Mouse (Mus musculus) intestine, embryonic 15.5 days (tissue): ENCODE measurements around the gene Furin. TPM values are rescaled to one million over a fixed set of nuclear protein-coding genes. Genes with fewer than 3 reads are reported as not detected.

Experiments
- ATAC-seq: fragments of 200-750 bp; cut with Nextera tagmentation; 2 replicates; pipeline ENCODE4 v1.8.0; 2017; ENCODE audit warnings: moderate TSS enrichment, moderate library complexity
- H3K27ac ChIP-seq: fragments of 300-500 bp; sonication (generic); 2 replicates; pipeline ENCODE4 v1.5.1; 2015; ENCODE audit warnings: mild to moderate bottlenecking, inconsistent platforms
- H3K27me3 ChIP-seq: fragments of 300-500 bp; sonication (generic); replicated peaks from 2 replicates; pipeline ENCODE4 v1.6.1; 2015; ENCODE audit warnings: inconsistent platforms
- H3K36me3 ChIP-seq: fragments of 300-500 bp; sonication (generic); 2 replicates; pipeline ENCODE4 v1.6.1; 2015; ENCODE audit warnings: inconsistent platforms
- H3K4me1 ChIP-seq: fragments of 300-500 bp; sonication (generic); replicated peaks from 2 replicates; pipeline ENCODE4 v1.6.1; 2015; ENCODE audit warnings: inconsistent platforms
- H3K4me2 ChIP-seq: fragments of 300-500 bp; sonication (generic); replicated peaks from 2 replicates; pipeline ENCODE4 v1.6.1; 2015; ENCODE audit warnings: mild to moderate bottlenecking, inconsistent platforms
- H3K4me3 ChIP-seq: fragments of 300-500 bp; sonication (generic); replicated peaks from 2 replicates; pipeline ENCODE4 v1.5.1; 2015; ENCODE audit warnings: inconsistent platforms
- H3K9ac ChIP-seq: fragments of 300-500 bp; sonication (generic); 2 replicates; pipeline ENCODE4 v1.6.1; 2015; ENCODE audit warnings: inconsistent platforms
- H3K9me3 ChIP-seq: fragments of 300-500 bp; sonication (generic); 2 replicates; pipeline ENCODE4 v1.6.1; 2016; ENCODE audit warnings: inconsistent platforms
- WGBS: fragments of 180-500 bp; shearing (Covaris S2); methylation state at CpG from one replicate; pipeline ENCODE4 v1.1.7; 2015; 5-methylcytosine and 5-hydroxymethylcytosine counted together
- polyA plus RNA-seq: library from polyadenylated mRNA; unstranded; fragments of >200 nt; fragmentation: Nextera tagmentation; extraction: Ambion mirVana; gene quantifications from 2 replicates; pipeline ENCODE4 v1.2.1, GENCODE M21; 2015

Gene Furin
- polyA plus RNA-seq, 1 experiment from 2014 or later, result 9.3 TPM

GRCm38 (mm10) chr7:80367232-80367631 lies 38.0 kb downstream of the Furin start:
- no peak overlapping the region for H3K27ac ChIP-seq
- H3K36me3 ChIP-seq, result peaks cover 33% of the 10 kb centered on the region
- H3K9ac ChIP-seq, result no peak overlapping the region
- 96% methylated on average over 7 of the region's 7 CpGs for WGBS
- no peak overlapping the region for H3K4me3 ChIP-seq
- no peaks in the 10 kb centered on the region for H3K27me3 ChIP-seq
- no peak for ATAC-seq
- peaks cover 16% of the 10 kb centered on the region for H3K4me1 ChIP-seq
- H3K4me2 ChIP-seq, result no peak overlapping the region
- no peaks in the 10 kb centered on the region for H3K9me3 ChIP-seq

- ATAC-seq, result no peak
- 63% methylated on average over 2 of the region's 2 CpGs for whole genome bisulfite sequencing
- H3K27ac ChIP-seq, result no peak overlapping the region
- no peak overlapping the region for H3K9ac ChIP-seq
- no peak overlapping the region for H3K4me3 ChIP-seq
- no peaks in the 10 kb centered on the region for H3K27me3 ChIP-seq
- peaks cover 37% of the 10 kb centered on the region for H3K36me3 ChIP-seq
- H3K4me2 ChIP-seq, result no peak overlapping the region
- no peaks in the 10 kb centered on the region for H3K9me3 ChIP-seq
- peaks cover 16% of the 10 kb centered on the region for H3K4me1 ChIP-seq
These were observed 39.5 kb downstream of the Furin start for GRCm38 (mm10) chr7:80365759-80366158.

- WGBS, result 55% methylated on average over 3 of the region's 3 CpGs
- no peaks in the 10 kb centered on the region for H3K27me3 ChIP-seq
- H3K9ac ChIP-seq, result no peak overlapping the region
- no peak overlapping the region for H3K4me3 ChIP-seq
- ATAC-seq, result no peak
- no peak overlapping the region for H3K27ac ChIP-seq
- no peaks in the 10 kb centered on the region for H3K9me3 ChIP-seq
- no peaks in the 10 kb centered on the region for H3K4me1 ChIP-seq
- peaks cover 42% of the 10 kb centered on the region for H3K36me3 ChIP-seq
- no peak overlapping the region for H3K4me2 ChIP-seq
These were observed 44.8 kb downstream of the Furin start for GRCm38 (mm10) chr7:80360435-80360834.

- H3K27me3 ChIP-seq, result no peaks in the 10 kb centered on the region
- H3K4me1 ChIP-seq, result no peaks in the 10 kb centered on the region
- no peaks in the 10 kb centered on the region for H3K9me3 ChIP-seq
- no peak overlapping the region for H3K4me3 ChIP-seq
- peaks cover 31% of the 10 kb centered on the region for H3K36me3 ChIP-seq
- ATAC-seq, result no peak
- 80% methylated on average over 4 of the region's 4 CpGs for WGBS
- no peak overlapping the region for H3K9ac ChIP-seq
- H3K4me2 ChIP-seq, result no peak overlapping the region
- H3K27ac ChIP-seq, result no peak overlapping the region
These were observed 47.2 kb downstream of the Furin start for GRCm38 (mm10) chr7:80358039-80358438.

- Histone ChIP-seq H3K36me3 (peaks cover 35% of the 10 kb centered on the region), H3K27ac (no peak overlapping the region)
These were observed 48.1 kb downstream of the Furin start for GRCm38 (mm10) chr7:80357156-80357555.

GRCm38 (mm10) chr7:80356351-80356750 lies 48.9 kb downstream of the Furin start:
- 86% methylated on average over 13 of the region's 13 CpGs for WGBS
- Histone ChIP-seq H3K36me3 (peaks cover 38% of the 10 kb centered on the region), H3K9ac (no peak overlapping the region)

More at GRCm38 (mm10) chr7:80357156-80357555, 48.1 kb downstream of the Furin start:
- Histone ChIP-seq H3K4me1 (no peaks in the 10 kb centered on the region), H3K27me3 (no peaks in the 10 kb centered on the region), H3K4me3 (no peak overlapping the region), H3K9ac (0 out of 2 replicates have a peak overlapping the region, but pooled peaks have one; percentile 17), H3K4me2 (no peak overlapping the region), H3K9me3 (no peaks in the 10 kb centered on the region)
- peak; percentile 36; the same call in 1 of the 2 replicates for ATAC-seq
- whole genome bisulfite sequencing, result 63% methylated on average over 8 of the region's 8 CpGs

GRCm38 (mm10) chr7:80352920-80353319 lies 52.3 kb downstream of the Furin start:
- 93% methylated on average over 8 of the region's 8 CpGs for WGBS
- Histone ChIP-seq H3K4me2 (no peak overlapping the region), H3K27me3 (no peaks in the 10 kb centered on the region), H3K9ac (no peak overlapping the region), H3K36me3 (peaks cover 22% of the 10 kb centered on the region), H3K4me1 (0 out of 2 replicates have a peak, but pooled peaks cover 4% of the 10 kb centered on the region), H3K4me3 (no peak overlapping the region), H3K27ac (no peak overlapping the region), H3K9me3 (no peaks in the 10 kb centered on the region)
- no peak for ATAC-seq

More at GRCm38 (mm10) chr7:80356351-80356750, 48.9 kb downstream of the Furin start:
- H3K27ac ChIP-seq, result no peak overlapping the region
- ATAC-seq, result no peak
- no peak overlapping the region for H3K4me2 ChIP-seq
- no peaks in the 10 kb centered on the region for H3K27me3 ChIP-seq
- no peaks in the 10 kb centered on the region for H3K4me1 ChIP-seq
- no peak overlapping the region for H3K4me3 ChIP-seq
- no peaks in the 10 kb centered on the region for H3K9me3 ChIP-seq

- no peak for ATAC-seq
- Histone ChIP-seq H3K36me3 (peaks cover 15% of the 10 kb centered on the region), H3K4me1 (0 out of 2 replicates have a peak, but pooled peaks cover 6% of the 10 kb centered on the region), H3K27ac (no peak overlapping the region), H3K9ac (no peak overlapping the region), H3K4me3 (no peak overlapping the region), H3K27me3 (no peaks in the 10 kb centered on the region), H3K9me3 (no peaks in the 10 kb centered on the region), H3K4me2 (no peak overlapping the region)
- WGBS, result 54% methylated on average over 2 of the region's 2 CpGs
These were observed 54.4 kb downstream of the Furin start for GRCm38 (mm10) chr7:80350808-80351207.

- Histone ChIP-seq H3K4me3 (no peak overlapping the region), H3K4me2 (no peak overlapping the region), H3K36me3 (peaks cover 12% of the 10 kb centered on the region), H3K27ac (peak overlapping the region; percentile 79), H3K9ac (no peak overlapping the region), H3K4me1 (peaks cover 12% of the 10 kb centered on the region; the same call in 1 of the 2 replicates), H3K27me3 (no peaks in the 10 kb centered on the region), H3K9me3 (no peaks in the 10 kb centered on the region)
- peak; percentile 57 for ATAC-seq
- WGBS, result 43% methylated on average over 13 of the region's 13 CpGs
These were observed 57.3 kb downstream of the Furin start for GRCm38 (mm10) chr7:80347670-80348586.

GRCm38 (mm10) chr7:80346830-80347229 lies 58.4 kb downstream of the Furin start:
- no peaks in the 10 kb centered on the region for H3K27me3 ChIP-seq
- no peak overlapping the region for H3K9ac ChIP-seq
- peaks cover 16% of the 10 kb centered on the region for H3K4me1 ChIP-seq
- no peak for ATAC-seq
- 0 out of 2 replicates have a peak overlapping the region, but pooled peaks have one; percentile 79 for H3K27ac ChIP-seq
- H3K9me3 ChIP-seq, result no peaks in the 10 kb centered on the region
- no peak overlapping the region for H3K4me2 ChIP-seq
- H3K4me3 ChIP-seq, result no peak overlapping the region
- WGBS, result 86% methylated on average over 5 of the region's 5 CpGs
- peaks cover 8% of the 10 kb centered on the region; the same call in 1 of the 2 replicates for H3K36me3 ChIP-seq

GRCm38 (mm10) chr7:80346173-80346572 lies 59.1 kb downstream of the Furin start:
- no peak for ATAC-seq

GRCm38 (mm10) chr7:80343270-80344018 lies 61.8 kb downstream of the Furin start:
- 24% methylated on average over 19 of the region's 19 CpGs for WGBS
- peak overlapping the region; percentile 66 for H3K27ac ChIP-seq
- H3K9me3 ChIP-seq, result no peaks in the 10 kb centered on the region
- 0 out of 2 replicates have a peak, but pooled peaks have one; percentile 2 for ATAC-seq
- peak overlapping the region; percentile 72 for H3K4me2 ChIP-seq
- peak overlapping the region; percentile 76 for H3K9ac ChIP-seq
- H3K36me3 ChIP-seq, result no peaks in the 10 kb centered on the region
- peak overlapping the region; percentile 54 for H3K4me3 ChIP-seq
- H3K27me3 ChIP-seq, result no peaks in the 10 kb centered on the region
- peaks cover 31% of the 10 kb centered on the region for H3K4me1 ChIP-seq

More at GRCm38 (mm10) chr7:80346173-80346572, 59.1 kb downstream of the Furin start:
- Histone ChIP-seq H3K9me3 (no peaks in the 10 kb centered on the region), H3K27me3 (no peaks in the 10 kb centered on the region), H3K27ac (no peak overlapping the region), H3K36me3 (0 out of 2 replicates have a peak, but pooled peaks cover 3% of the 10 kb centered on the region), H3K4me2 (no peak overlapping the region), H3K4me1 (peaks cover 18% of the 10 kb centered on the region), H3K9ac (no peak overlapping the region), H3K4me3 (no peak overlapping the region)
- 94% methylated on average over 9 of the region's 9 CpGs for WGBS
